Mouse (Mus musculus) CH12.LX (cell line): Measurements from ENCODE around the gene Rasl10b. TPM values are rescaled to one million over a fixed set of nuclear protein-coding genes. Genes with fewer than 3 reads are reported as not detected.

Experiments
- DNase-seq: peaks from one replicate; pipeline ENCODE4 v3.0.0-alpha.2; 2013; ENCODE audit errors: extremely low read depth
- H3K27ac ChIP-seq: 2 replicates; pipeline ENCODE4 v1.5.1; 2012; ENCODE audit warnings: low read depth, mild to moderate bottlenecking, control low read depth, moderate library complexity; ENCODE audit not compliant: insufficient read depth
- H3K27me3 ChIP-seq: replicated peaks from 2 replicates; pipeline ENCODE3; 2012; ENCODE audit warnings: inconsistent platforms
- H3K36me3 ChIP-seq, 2 experiments: replicated peaks in 1 of 2; 2 replicates each; pipeline versions ENCODE3 to v1.6.1; 2012; ENCODE audit warnings: inconsistent platforms in 1 of 2, low read length in 1 of 2, mild to moderate bottlenecking in 1 of 2, mixed read lengths in 1 of 2, moderate library complexity in 1 of 2; ENCODE audit not compliant: control insufficient read depth in 1 of 2, insufficient read depth in 1 of 2
- H3K4me1 ChIP-seq, 2 experiments: 2 replicates each; pipeline ENCODE4 v1.6.1; 2012; ENCODE audit warnings: inconsistent platforms in 1 of 2, moderate library complexity in 1 of 2; ENCODE audit not compliant: insufficient read depth in 2 of 2, control insufficient read depth in 1 of 2
- H3K4me2 ChIP-seq: 2 replicates; pipeline ENCODE4 v1.6.1; 2012; ENCODE audit warnings: low read depth, mild to moderate bottlenecking, control low read depth; ENCODE audit not compliant: poor library complexity, insufficient read depth, severe bottlenecking
- H3K4me3 ChIP-seq, 3 experiments: fragments of 150-350 bp in 1 of 3; sonication (generic) in 1 of 3; replicated peaks in 1 of 3; 2 replicates each; pipeline versions ENCODE3 to v1.5.1; 2011 to 2012; ENCODE audit warnings: low read depth in 2 of 3, low read length in 2 of 3, mild to moderate bottlenecking in 2 of 3, moderate library complexity in 2 of 3, control low read depth in 1 of 3, improper control_type of control experiment in 1 of 3, inconsistent platforms in 1 of 3, mixed read lengths in 1 of 3; ENCODE audit not compliant: poor library complexity in 1 of 3
- H3K79me2 ChIP-seq: replicated peaks from 2 replicates; pipeline ENCODE4 v1.6.1; 2012; ENCODE audit warnings: mild to moderate bottlenecking, moderate library complexity; ENCODE audit not compliant: control insufficient read depth, poor library complexity, insufficient read depth, severe bottlenecking; ENCODE audit errors: extremely low read depth
- H3K9ac ChIP-seq: 2 replicates; pipeline ENCODE4 v1.6.1; 2012; ENCODE audit warnings: low read depth, mild to moderate bottlenecking, control low read depth, moderate library complexity; ENCODE audit not compliant: insufficient read depth
- H3K9me3 ChIP-seq: replicated peaks from 2 replicates; pipeline ENCODE3; 2012; ENCODE audit warnings: low read length, inconsistent platforms, mixed read lengths
- BHLHE40 ChIP-seq: IDR thresholded peaks from 2 replicates; pipeline ENCODE4 v1.6.1; 2011; ENCODE audit warnings: mild to moderate bottlenecking, low read depth, low read length, improper control_type of control experiment
- CHD2 ChIP-seq: IDR thresholded peaks from 2 replicates; pipeline ENCODE4 v1.6.1; 2011; ENCODE audit warnings: low read length, improper control_type of control experiment
- CTCF ChIP-seq, 2 experiments: IDR thresholded peaks in 1 of 2; conservative IDR thresholded peaks in 1 of 2; 2 replicates each; pipeline ENCODE4 v1.5.1; 2011 to 2012; ENCODE audit warnings: low read depth in 2 of 2, low read length in 2 of 2, improper control_type of control experiment in 1 of 2, inconsistent platforms in 1 of 2, mild to moderate bottlenecking in 1 of 2, moderate library complexity in 1 of 2
- E2F4 ChIP-seq: IDR thresholded peaks from 2 replicates; pipeline ENCODE4 v1.6.1; 2011; ENCODE audit warnings: low read depth, low read length, improper control_type of control experiment; ENCODE audit not compliant: insufficient replicate concordance
- ELF1 ChIP-seq: IDR thresholded peaks from 2 replicates; pipeline ENCODE4 v1.6.1; 2014; ENCODE audit warnings: low read depth, mild to moderate bottlenecking, inconsistent platforms, low read length, improper control_type of control experiment
- EP300 ChIP-seq: IDR thresholded peaks from 2 replicates; pipeline ENCODE4 v1.6.1; 2011; ENCODE audit warnings: low read length, improper control_type of control experiment
- ETS1 ChIP-seq: conservative IDR thresholded peaks from 2 replicates; pipeline ENCODE4 v1.6.1; 2012; ENCODE audit warnings: low read depth, mild to moderate bottlenecking, inconsistent platforms, low read length, improper control_type of control experiment, moderate library complexity
- GABPA ChIP-seq: IDR thresholded peaks from 2 replicates; pipeline ENCODE4 v1.6.1; 2012; ENCODE audit warnings: low read depth, low read length, improper control_type of control experiment, inconsistent platforms; ENCODE audit not compliant: insufficient replicate concordance
- HCFC1 ChIP-seq: IDR thresholded peaks from 2 replicates; pipeline ENCODE4 v1.6.1; 2012; ENCODE audit warnings: low read depth, mild to moderate bottlenecking, inconsistent platforms, low read length, improper control_type of control experiment
- IRF4 ChIP-seq: IDR thresholded peaks from 2 replicates; pipeline ENCODE4 v1.6.1; 2014; ENCODE audit warnings: low read depth, mild to moderate bottlenecking, inconsistent platforms, low read length, improper control_type of control experiment
- JUN ChIP-seq: IDR thresholded peaks from 2 replicates; pipeline ENCODE4 v1.6.1; 2011; ENCODE audit warnings: low read depth, mild to moderate bottlenecking, low read length, improper control_type of control experiment, moderate library complexity; ENCODE audit not compliant: insufficient read depth
- JUND ChIP-seq: conservative IDR thresholded peaks from 2 replicates; pipeline ENCODE4 v1.6.1; 2011; ENCODE audit warnings: low read depth, low read length, improper control_type of control experiment
- KAT2A ChIP-seq: IDR thresholded peaks from 2 replicates; pipeline ENCODE4 v1.6.1; 2012; ENCODE audit warnings: low read length, improper control_type of control experiment, inconsistent platforms; ENCODE audit not compliant: insufficient replicate concordance
- MAFK ChIP-seq: IDR thresholded peaks from 2 replicates; pipeline ENCODE4 v1.6.1; 2011; ENCODE audit warnings: low read length, improper control_type of control experiment; ENCODE audit not compliant: insufficient replicate concordance
- MAX ChIP-seq: IDR thresholded peaks from 2 replicates; pipeline ENCODE4 v1.6.1; 2011; ENCODE audit warnings: low read length, improper control_type of control experiment
- MAZ ChIP-seq: IDR thresholded peaks from 2 replicates; pipeline ENCODE4 v1.6.1; 2012; ENCODE audit warnings: low read depth, mild to moderate bottlenecking, inconsistent platforms, low read length, improper control_type of control experiment, moderate library complexity
- MEF2A ChIP-seq: IDR thresholded peaks from 2 replicates; pipeline ENCODE4 v1.6.1; 2014; ENCODE audit warnings: low read depth, mild to moderate bottlenecking, inconsistent platforms, low read length, improper control_type of control experiment, borderline replicate concordance
- MXI1 ChIP-seq: IDR thresholded peaks from 2 replicates; pipeline ENCODE4 v1.6.1; 2011; ENCODE audit warnings: mild to moderate bottlenecking, low read depth, low read length, improper control_type of control experiment
- MYC ChIP-seq: IDR thresholded peaks from 2 replicates; pipeline ENCODE4 v1.6.1; 2011; ENCODE audit warnings: low read depth, mild to moderate bottlenecking, improper control_type of control experiment, low read length
- NELFE ChIP-seq: IDR thresholded peaks from 2 replicates; pipeline ENCODE4 v1.6.1; 2011; ENCODE audit warnings: low read depth, low read length, improper control_type of control experiment
- NRF1 ChIP-seq: IDR thresholded peaks from 2 replicates; pipeline ENCODE4 v1.6.1; 2014; ENCODE audit warnings: low read depth, mild to moderate bottlenecking, inconsistent platforms, low read length, improper control_type of control experiment, moderate library complexity
- PAX5 ChIP-seq: IDR thresholded peaks from 2 replicates; pipeline ENCODE4 v1.6.1; 2012; ENCODE audit warnings: low read length, inconsistent platforms, mixed read lengths
- POLR2A ChIP-seq: IDR thresholded peaks from 2 replicates; pipeline ENCODE4 v1.6.1; 2011; ENCODE audit warnings: low read depth, mild to moderate bottlenecking, improper control_type of control experiment, low read length
- POLR2AphosphoS2 ChIP-seq: IDR thresholded peaks from 2 replicates; pipeline ENCODE4 v1.6.1; 2011; ENCODE audit warnings: low read depth, low read length, improper control_type of control experiment
- RAD21 ChIP-seq: IDR thresholded peaks from 2 replicates; pipeline ENCODE4 v1.6.1; 2011; ENCODE audit warnings: low read depth, mild to moderate bottlenecking, low read length, improper control_type of control experiment, moderate library complexity
- RCOR1 ChIP-seq: conservative IDR thresholded peaks from 2 replicates; pipeline ENCODE4 v1.6.1; 2012; ENCODE audit warnings: low read depth, mild to moderate bottlenecking, inconsistent platforms, low read length, improper control_type of control experiment
- SIN3A ChIP-seq: IDR thresholded peaks from 2 replicates; pipeline ENCODE4 v1.6.1; 2012; ENCODE audit warnings: low read length, improper control_type of control experiment, inconsistent platforms
- SMC3 ChIP-seq: IDR thresholded peaks from 2 replicates; pipeline ENCODE4 v1.6.1; 2011; ENCODE audit warnings: low read depth, low read length, improper control_type of control experiment
- TBP ChIP-seq: conservative IDR thresholded peaks from 2 replicates; pipeline ENCODE4 v1.6.1; 2011; ENCODE audit warnings: low read depth, low read length, improper control_type of control experiment
- UBTF ChIP-seq: IDR thresholded peaks from 2 replicates; pipeline ENCODE4 v1.6.1; 2012; ENCODE audit warnings: low read depth, mild to moderate bottlenecking, inconsistent platforms, low read length, improper control_type of control experiment, moderate library complexity
- USF1 ChIP-seq: IDR thresholded peaks from 2 replicates; pipeline ENCODE4 v1.6.1; 2014; ENCODE audit warnings: low read depth, mild to moderate bottlenecking, inconsistent platforms, low read length, improper control_type of control experiment
- USF2 ChIP-seq: conservative IDR thresholded peaks from 2 replicates; pipeline ENCODE4 v1.6.1; 2011; ENCODE audit warnings: low read depth, low read length, improper control_type of control experiment
- ZC3H11A ChIP-seq: IDR thresholded peaks from 2 replicates; pipeline ENCODE4 v1.6.1; 2012; ENCODE audit warnings: low read depth, mild to moderate bottlenecking, inconsistent platforms, low read length, improper control_type of control experiment
- ZKSCAN1 ChIP-seq: IDR thresholded peaks from 2 replicates; pipeline ENCODE4 v1.6.1; 2012; ENCODE audit warnings: low read depth, inconsistent platforms, low read length, improper control_type of control experiment, borderline replicate concordance
- ZMIZ1 ChIP-seq: IDR thresholded peaks from 2 replicates; pipeline ENCODE4 v1.6.1; 2012; ENCODE audit warnings: low read depth, mild to moderate bottlenecking, inconsistent platforms, low read length, improper control_type of control experiment
- ZNF384 ChIP-seq: IDR thresholded peaks from 2 replicates; pipeline ENCODE4 v1.6.1; 2012; ENCODE audit warnings: low read depth, low read length, improper control_type of control experiment, inconsistent platforms
- dilution Hi-C: fragments of 300-500 bp; cut with MboI; formaldehyde crosslinking; loops from 2 replicates; pipeline ENCODE4 v1.14.3; 2020; ENCODE audit warnings: low sequenced_read_pairs; ENCODE audit not compliant: extremely low pct_unique_long_range_greater_than_20kb, extremely low pct_ligation_motif_present
- in situ Hi-C: fragments of 300-500 bp; cut with MboI; formaldehyde crosslinking; loops from 3 replicates; pipeline ENCODE4 v1.14.3; 2019; ENCODE audit warnings: low sequenced_read_pairs, low pct_ligation_motif_present, low pct_unique_long_range_greater_than_20kb, mixed read lengths
- polyA plus RNA-seq: library from polyadenylated mRNA; unstranded; fragments of >175 nt; gene quantifications from 2 replicates; pipeline ENCODE4 v1.2.1, GENCODE M21; 2012; ENCODE audit warnings: low read depth; ENCODE audit not compliant: insufficient read length
- total RNA-seq, 2 experiments: library from RNA; depleted of rRNA; stranded (reverse); fragments of 300-350 nt in 1 of 2; fragments of >200 nt in 1 of 2; gene quantifications; 2 replicates each; pipeline ENCODE4 v1.2.3; 2012 to 2014

The Rasl10b gene
- total and polyA plus RNA-seq, 3 experiments, result 0.42 TPM; not detected in 2

GRCm38 (mm10) chr11:83408242-83408641, 695 bp upstream of the Rasl10b start:
- Histone ChIP-seq H3K4me2 (no peak overlapping the region), H3K4me3 (no peak overlapping the region), H3K79me2 (no peaks in the 10 kb centered on the region), H3K36me3 (peaks cover 13 to 24% of the 10 kb centered on the region in 2 experiments), H3K27me3 (peaks cover 22% of the 10 kb centered on the region), H3K9me3 (no peaks in the 10 kb centered on the region), H3K27ac (no peak overlapping the region), H3K4me1 (peaks cover 17 to 35% of the 10 kb centered on the region in 2 experiments), H3K9ac (no peak overlapping the region)
- no peak for TF ChIP-seq POLR2A
- no peak for TF ChIP-seq E2F4
- no peak for TF ChIP-seq RCOR1
- no peak for TF ChIP-seq POLR2AphosphoS2
- TF ChIP-seq USF1, result no peak
- TF ChIP-seq IRF4, result peak; percentile 82
- TF ChIP-seq USF2, result no peak
- no peak for TF ChIP-seq ZNF384
- TF ChIP-seq ELF1, result no peak
- TF ChIP-seq UBTF, result no peak
- TF ChIP-seq ZKSCAN1, result no peak
- no peak; the same call in 1 of the 2 replicates for TF ChIP-seq ETS1
- TF ChIP-seq JUN, result no peak
- TF ChIP-seq JUND, result no peak
- no peak for TF ChIP-seq MAFK
- TF ChIP-seq MAZ, result no peak
- TF ChIP-seq HCFC1, result no peak
- no peak for TF ChIP-seq GABPA
- no peak for TF ChIP-seq NELFE
- peak; percentile 62; the same call in 1 of the 2 replicates for TF ChIP-seq BHLHE40
- TF ChIP-seq MAX, result no peak
- TF ChIP-seq NRF1, result no peak
- TF ChIP-seq SMC3, result no peak
- TF ChIP-seq RAD21, result no peak
- TF ChIP-seq CHD2, result no peak
- TF ChIP-seq ZC3H11A, result no peak
- TF ChIP-seq MYC, result no peak
- no peak for TF ChIP-seq KAT2A
- no peak for TF ChIP-seq TBP
- no peak for TF ChIP-seq PAX5
- TF ChIP-seq ZMIZ1, result no peak
- TF ChIP-seq SIN3A, result no peak
- peak; percentile 48; the same call in 1 of the 2 replicates for TF ChIP-seq MXI1
- peak; percentile 18; the same call in 1 of the 2 replicates for TF ChIP-seq MEF2A
- TF ChIP-seq CTCF (conservative IDR thresholded peaks at IDR 0.05 in 1 of 2, IDR thresholded peaks at IDR 0.05 in 1 of 2; ENCODE audit: low read depth in 2 of 2, low read length in 2 of 2), result no peak
- peak; percentile 53; the same call in 1 of the 2 replicates for TF ChIP-seq EP300
- dilution Hi-C loops, result no loop called here
- in situ Hi-C loops, result loop anchor here (25.0 kb wide), 1 partner anchor 496 kb away; the partner anchor contains the start of genes Nle1 and Unc45b
- peak; percentile 45 for DNase-seq
